Mouse (Mus musculus) gastrocnemius, adult 2 months (tissue): ENCODE results near the gene Slc37a1. TPM values are rescaled to one million over a fixed set of nuclear protein-coding genes. Genes with fewer than 3 reads are reported as not detected.

Experiments used
- DNase-seq: peaks from one replicate; pipeline ENCODE4 v3.0.0; 2022
- H3K27ac ChIP-seq: fragments of 200-600 bp; 2 replicates; pipeline ENCODE4 v1.8.1; 2022; ENCODE audit warnings: mild to moderate bottlenecking
- H3K4me3 ChIP-seq: fragments of 200-600 bp; 2 replicates; pipeline ENCODE4 v1.8.1; 2022; ENCODE audit warnings: mild to moderate bottlenecking, moderate library complexity
- CTCF ChIP-seq: fragments of 200-600 bp; IDR thresholded peaks from 2 replicates; pipeline ENCODE4 v1.8.1; 2022; ENCODE audit warnings: antibody characterized with exemption, mild to moderate bottlenecking, moderate library complexity
- intact Hi-C: fragments of 180-260 bp; cut with DNase I; formaldehyde crosslinking; loops from one replicate; pipeline ENCODE4 v1.15.1; 2025
- total RNA-seq, 2 experiments: library from RNA; stranded (reverse); gene quantifications; 2 replicates each; pipeline ENCODE4 v1.2.3; 2021

The Slc37a1 gene
- total RNA-seq, 2 experiments from 2014 or later = 3.0 to 4.2 TPM

DNA sequence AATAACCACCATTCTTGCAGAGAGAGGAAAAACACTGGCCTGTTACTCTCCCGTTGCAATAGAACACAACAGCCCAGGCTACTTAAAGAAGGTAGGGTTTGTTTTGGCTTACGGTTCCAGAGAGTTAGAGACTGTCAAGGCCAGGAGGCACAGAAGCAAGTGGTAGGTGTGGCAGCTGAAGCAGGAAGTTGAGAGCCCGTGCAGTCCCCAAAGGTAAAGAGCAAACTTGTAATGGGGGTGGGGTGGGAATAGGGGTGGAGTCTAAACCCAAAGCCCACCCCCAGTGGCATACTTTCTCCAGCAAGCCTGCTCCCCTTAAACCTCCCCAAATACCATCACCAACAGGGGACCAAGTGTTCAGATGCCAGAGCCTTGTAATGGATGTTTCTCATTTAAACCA is 14.1 kb downstream of the Slc37a1 start:
- intact Hi-C loops = no loop called here
- no peak for TF ChIP-seq CTCF
- no peak overlapping the region for H3K4me3 ChIP-seq
- DNase-seq = no peak
- no peak overlapping the region for H3K27ac ChIP-seq

DNA sequence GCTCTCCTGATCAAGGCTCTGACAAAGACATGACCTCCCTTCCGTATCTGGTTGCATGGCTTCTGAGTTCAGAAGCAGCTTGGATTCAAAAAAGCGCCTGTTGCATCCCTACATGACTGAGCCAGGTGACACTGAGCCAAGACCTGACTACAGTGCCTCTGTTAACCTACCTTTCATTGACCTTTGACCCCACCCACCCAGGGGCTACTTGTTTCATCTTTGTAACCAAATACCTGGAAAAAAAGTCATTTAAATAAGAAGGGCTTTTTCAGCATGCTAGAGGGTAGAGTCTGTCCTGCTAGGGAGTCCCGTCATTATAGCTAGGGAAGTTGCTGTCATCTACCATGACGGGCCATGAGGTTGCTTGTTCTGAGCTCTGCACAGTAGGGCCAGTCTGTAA is 16.8 kb downstream of the Slc37a1 start:
- intact Hi-C loops = no loop called here
- no peak for DNase-seq
- Histone ChIP-seq H3K4me3 (no peak overlapping the region), H3K27ac (no peak overlapping the region)
- no peak for TF ChIP-seq CTCF

DNA sequence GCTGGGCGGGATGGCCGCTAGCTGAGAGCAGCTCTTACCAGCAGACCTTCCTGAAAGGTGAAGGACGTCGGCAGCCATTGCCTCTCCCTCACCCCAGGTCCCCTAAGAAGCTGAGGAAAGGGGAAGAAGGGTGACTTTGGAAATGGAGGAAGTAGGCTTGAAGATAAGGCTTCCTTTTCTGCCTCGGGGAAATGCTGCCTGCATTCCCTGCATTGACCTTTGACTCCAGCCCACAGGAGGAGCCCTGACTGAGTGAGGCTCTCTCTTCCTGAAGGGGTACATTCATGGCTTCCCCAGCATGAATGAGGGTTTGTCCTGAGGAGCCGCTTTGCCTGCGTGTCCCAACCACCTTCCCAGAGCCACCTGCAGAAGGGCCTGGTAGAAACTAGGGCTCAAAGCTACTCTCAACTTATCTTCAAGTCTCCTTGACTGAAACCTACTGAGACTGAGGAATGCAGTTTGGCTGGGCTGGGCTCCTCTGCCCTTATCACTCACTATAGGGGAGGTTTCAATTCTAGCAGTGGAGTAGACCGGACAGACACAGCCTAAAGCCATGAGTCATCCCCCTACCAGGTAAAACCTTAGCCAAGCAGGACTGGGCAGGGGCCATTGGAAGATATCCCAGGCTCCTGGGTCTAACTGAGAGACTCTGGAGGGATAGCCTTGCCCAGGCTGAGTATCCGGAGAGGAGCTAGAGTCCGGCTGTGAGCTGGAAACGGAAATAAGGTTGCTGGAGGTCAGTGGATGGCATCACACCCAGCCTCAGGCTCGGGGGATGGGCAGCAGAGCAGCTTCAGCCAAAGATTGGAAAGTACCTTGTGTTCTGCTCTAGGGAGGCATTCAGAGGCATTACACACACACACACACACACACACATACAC is 18.5 kb downstream of the Slc37a1 start:
- Histone ChIP-seq H3K4me3 (no peak overlapping the region), H3K27ac (peak overlapping the region; percentile 68)
- TF ChIP-seq CTCF = no peak
- peak; percentile 81 for DNase-seq
- intact Hi-C loops = no loop called here

DNA sequence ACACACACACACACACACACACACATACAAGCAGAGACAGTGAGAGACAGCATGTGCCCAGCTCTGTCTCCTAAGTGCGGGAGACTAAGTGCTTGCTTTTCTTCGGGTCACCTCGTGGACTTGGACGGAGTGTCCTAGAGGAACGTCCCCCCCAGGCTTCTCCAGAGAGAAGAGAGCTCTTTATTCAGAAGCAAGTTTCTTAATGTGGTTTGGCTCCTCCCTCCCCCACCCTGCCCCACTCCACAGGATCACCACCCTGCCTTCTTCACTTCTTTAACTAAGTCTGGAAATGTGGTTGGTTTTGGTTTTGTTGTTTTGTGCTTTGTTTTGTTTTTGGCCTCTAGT is 19.2 kb downstream of the Slc37a1 start:
- Histone ChIP-seq H3K27ac (peak overlapping the region; percentile 52; the same call in 1 of the 2 replicates), H3K4me3 (no peak overlapping the region)
- no peak for DNase-seq
- intact Hi-C loops = no loop called here
- no peak for TF ChIP-seq CTCF

DNA sequence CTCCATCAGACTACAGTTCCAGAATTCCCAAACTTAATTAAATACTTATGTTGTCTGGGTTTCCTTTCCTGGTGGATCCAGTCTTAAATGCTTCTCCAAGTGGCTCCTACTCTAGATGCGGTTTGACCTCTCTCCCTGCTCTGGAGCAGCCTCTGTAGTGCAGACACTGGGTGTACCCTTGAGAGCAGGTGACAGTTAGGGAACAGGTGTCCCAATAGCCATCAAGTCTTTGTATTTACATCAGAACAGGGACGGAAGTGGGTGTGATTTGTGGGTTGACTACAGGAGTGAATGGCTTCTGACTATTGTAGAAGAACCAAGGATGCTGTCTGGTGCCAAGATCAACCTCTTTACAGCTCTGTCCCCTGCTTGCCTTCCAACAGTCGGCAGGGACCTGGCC is 21.2 kb downstream of the Slc37a1 start:
- Histone ChIP-seq H3K27ac (peak overlapping the region; percentile 2; the same call in 1 of the 2 replicates), H3K4me3 (no peak overlapping the region)
- intact Hi-C loops = loop anchor here (1.0 kb wide), 1 partner anchor 53 kb away; no protein-coding TSS in a partner anchor
- no peak for TF ChIP-seq CTCF
- DNase-seq = no peak

DNA sequence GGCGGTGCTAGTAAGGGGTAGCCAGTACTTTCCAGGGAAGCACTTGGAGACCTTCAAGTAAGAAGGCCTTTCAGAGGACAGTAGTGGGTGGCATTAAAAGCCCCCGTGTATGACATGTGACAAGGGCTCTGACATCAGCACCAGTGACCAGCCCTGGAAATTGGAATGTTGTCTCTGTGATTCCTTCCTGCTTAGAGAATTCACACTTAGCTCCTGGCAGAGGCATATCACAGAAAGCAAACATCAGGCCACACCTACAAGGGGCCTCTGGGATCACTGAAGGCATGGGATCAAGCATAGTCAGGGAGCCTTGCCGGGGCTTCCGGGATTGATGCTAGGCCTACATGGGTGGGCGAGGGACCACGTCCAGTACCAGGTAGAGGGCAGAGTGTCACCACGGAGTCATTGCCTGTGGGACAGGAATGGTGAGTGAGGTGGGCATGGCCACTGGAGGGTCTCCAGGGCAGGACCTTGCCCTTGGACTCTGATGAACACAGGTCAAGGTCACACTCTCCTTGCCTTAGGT is 21.8 kb downstream of the Slc37a1 start:
- intact Hi-C loops = loop anchor here (1.0 kb wide), 1 partner anchor 54 kb away; no protein-coding TSS in a partner anchor
- H3K27ac ChIP-seq = peak overlapping the region; percentile 2; the same call in 1 of the 2 replicates
- TF ChIP-seq CTCF = no peak
- no peak overlapping the region for H3K4me3 ChIP-seq
- DNase-seq = no peak

DNA sequence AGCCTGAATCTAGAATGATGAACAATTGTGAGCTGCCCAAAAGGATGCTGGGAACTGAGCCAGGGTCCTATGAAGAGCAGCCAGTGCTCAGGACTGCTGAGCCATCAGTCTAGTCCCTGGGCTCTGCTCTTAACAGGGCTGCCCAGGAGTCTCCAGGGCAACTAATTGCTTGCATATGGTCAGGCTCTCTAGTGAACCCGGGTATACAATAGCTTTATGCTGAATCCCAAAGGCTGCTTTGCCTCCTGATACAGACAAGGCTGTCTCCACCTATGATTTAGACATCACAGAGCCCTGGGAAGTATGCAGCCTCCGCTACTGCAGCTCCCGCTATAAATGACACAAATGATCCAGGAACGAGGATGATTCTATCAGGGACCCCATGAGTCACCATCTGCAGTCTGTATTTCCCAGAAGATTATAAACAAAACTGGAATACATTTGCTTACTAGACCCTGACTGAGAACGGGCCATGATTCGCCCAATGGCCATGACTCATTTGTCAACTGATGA is 22.7 kb downstream of the Slc37a1 start:
- H3K27ac ChIP-seq = no peak overlapping the region
- no peak overlapping the region for H3K4me3 ChIP-seq
- peak; percentile 55 for DNase-seq
- intact Hi-C loops = no loop called here
- TF ChIP-seq CTCF = no peak

DNA sequence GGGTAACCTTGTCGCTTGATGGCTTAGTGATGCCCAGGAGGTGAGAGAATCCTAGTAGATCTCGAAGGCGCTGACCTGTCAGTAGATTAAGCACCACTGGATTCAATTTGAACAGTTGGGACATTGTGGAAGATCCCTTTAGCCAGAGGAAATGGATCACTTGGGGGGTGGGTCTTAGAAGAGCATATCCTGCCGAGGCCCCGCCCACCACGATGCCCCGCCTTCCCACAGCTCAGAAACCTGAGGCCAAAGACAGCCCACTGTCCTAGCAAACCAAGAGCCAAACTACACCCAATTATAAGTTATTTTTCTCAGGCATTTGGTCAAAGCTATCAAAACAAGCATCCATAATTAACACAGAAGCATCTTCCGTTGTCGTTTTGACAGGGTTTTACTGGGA is 24.5 kb downstream of the Slc37a1 start:
- intact Hi-C loops = no loop called here
- Histone ChIP-seq H3K4me3 (no peak overlapping the region), H3K27ac (no peak overlapping the region)
- DNase-seq = no peak
- no peak for TF ChIP-seq CTCF

DNA sequence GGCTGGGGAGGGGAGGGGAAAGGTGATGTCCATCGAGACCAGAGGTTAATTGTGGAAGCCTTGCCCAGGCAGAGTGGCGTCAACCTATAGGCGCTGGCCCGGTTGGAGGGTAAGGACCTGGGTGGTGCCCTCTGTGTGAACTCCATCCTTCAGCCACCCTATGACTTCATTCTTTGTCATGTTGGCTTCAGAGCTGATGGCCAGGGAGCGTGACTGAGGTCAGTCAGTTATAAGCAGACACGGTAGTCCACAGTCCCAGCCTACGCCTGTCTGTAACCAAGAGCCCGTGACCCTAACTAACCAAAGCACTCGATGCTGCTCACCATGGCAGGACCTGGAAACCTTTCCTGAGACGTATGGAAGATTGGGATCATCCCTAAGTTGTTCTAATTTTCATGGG is 26.1 kb downstream of the Slc37a1 start:
- no peak overlapping the region for H3K27ac ChIP-seq
- no peak for TF ChIP-seq CTCF
- no peak overlapping the region for H3K4me3 ChIP-seq
- no peak for DNase-seq
- intact Hi-C loops = no loop called here

DNA sequence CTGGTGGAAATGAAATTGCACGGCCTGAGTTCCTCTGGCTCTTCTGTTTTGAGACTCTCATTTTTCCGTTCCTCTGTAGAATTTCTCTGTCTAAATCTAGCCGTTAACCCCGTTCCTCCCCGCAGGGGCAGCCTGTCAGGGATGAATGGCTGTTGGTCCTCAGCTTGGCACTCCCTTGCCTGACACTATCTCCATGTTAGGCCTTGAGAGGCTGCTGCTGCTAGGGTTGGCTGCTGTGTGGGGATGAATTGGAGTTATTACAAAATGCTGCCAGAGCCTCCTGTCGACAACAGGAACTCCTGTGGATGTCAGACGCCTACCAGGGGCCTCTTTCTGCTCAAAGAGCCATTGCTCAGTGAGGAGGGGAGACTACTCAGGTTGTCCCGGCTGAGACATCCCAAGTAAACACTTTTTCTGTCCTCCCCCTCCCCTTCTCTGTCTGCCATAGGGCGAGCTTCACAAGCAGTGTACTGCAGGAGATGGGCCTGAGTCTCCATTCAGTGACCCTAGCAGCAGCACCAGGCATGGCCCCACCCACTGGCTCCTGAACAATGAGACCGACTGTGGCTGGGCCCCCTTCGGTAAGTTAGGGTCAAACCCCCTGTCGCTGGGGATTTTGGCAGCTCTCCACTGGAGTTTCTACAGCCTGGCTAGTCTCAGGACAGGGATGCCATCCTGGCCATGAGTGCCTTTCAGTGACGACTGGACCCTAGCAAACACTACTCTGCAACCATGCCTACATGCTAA is 28.6 kb downstream of the Slc37a1 start:
- no peak for TF ChIP-seq CTCF
- H3K27ac ChIP-seq = no peak overlapping the region
- intact Hi-C loops = no loop called here

DNA sequence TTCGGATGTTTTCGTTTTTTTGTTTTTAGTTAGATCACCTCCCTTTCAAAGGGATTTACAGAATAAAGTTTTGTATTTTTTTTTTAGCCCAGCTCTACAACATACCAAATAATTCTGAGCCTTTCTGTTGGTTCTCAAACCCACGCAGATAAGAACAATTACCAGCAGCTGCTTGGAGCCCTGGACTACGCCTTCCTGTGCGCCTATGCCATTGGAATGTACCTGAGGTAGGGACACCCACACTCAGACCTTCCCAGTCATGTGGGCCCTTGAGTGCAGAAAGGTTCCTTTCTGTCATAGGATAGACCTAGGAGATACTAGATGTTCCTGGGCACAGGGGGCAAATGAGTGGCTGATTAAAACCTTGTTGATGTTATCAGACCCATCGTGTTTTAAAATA is 29.4 kb downstream of the Slc37a1 start:
- no peak for DNase-seq
- H3K4me3 ChIP-seq = no peak overlapping the region
- H3K27ac ChIP-seq = no peak overlapping the region
- intact Hi-C loops = no loop called here
- no peak for TF ChIP-seq CTCF

More for the DNA sequence above, 28.6 kb downstream of the Slc37a1 start:
- no peak for DNase-seq
- no peak overlapping the region for H3K4me3 ChIP-seq

DNA sequence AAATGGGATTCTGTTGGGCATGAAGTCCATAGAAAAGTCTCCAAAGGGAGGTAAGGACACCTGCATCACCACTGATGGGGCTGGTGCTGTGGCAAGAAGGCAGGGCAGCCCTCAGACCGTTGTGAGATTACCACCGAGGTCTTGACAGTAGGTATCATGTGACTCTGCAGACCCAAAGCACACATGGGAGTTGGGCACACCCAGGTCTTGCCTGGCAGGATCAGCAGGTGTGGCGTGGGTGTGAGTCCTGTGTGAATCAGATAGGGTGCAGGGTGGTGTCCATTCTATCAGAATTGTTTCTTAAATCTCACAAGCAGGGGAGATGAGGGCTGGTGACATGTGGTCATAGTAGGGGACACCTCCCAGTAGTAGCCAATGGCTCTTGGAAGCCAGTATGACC is 30.4 kb downstream of the Slc37a1 start:
- no peak for TF ChIP-seq CTCF
- intact Hi-C loops = no loop called here

More for the DNA sequence above, 30.4 kb downstream of the Slc37a1 start:
- no peak for DNase-seq
- no peak overlapping the region for H3K4me3 ChIP-seq
- no peak overlapping the region for H3K27ac ChIP-seq
